Mouse (Mus musculus): Measurements from ENCODE around the gene Ttc9c.

DNA sequence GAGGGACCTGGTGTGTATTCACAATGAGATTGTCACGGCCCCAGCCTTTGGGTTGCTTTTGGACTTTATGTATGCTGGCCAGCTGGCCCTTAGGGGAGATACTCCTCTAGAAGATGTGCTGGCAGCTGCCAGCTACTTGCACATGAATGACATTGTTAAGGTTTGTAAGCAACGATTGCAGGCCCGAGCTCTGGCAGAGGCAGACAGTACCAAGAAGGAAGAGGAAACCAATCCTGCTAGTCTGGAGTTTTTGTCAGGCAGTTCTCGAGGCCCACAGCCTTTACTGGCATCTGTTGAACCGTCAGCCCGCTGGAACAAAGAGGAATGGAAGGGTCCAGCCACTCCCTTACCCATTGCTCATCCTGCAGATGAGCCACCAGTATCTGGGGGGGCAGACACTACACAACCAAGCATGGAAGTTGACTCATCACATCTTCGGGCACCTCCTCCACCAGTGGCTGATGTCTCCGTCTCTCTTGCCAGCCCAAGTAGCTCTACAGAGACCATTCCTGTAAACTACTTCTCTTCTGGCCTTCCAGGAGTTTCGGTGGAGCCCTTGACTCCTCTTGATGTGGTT is 15.8 kb downstream of the Ttc9c start:
- TF ChIP-seq CTCF (IDR thresholded peaks at IDR 0.05; ENCODE audit: low read depth) (no peak), EP300 (IDR thresholded peaks at IDR 0.05; ENCODE audit: low read depth) (no peak)
